Mouse (Mus musculus): ENCODE data around the gene Pde4a.

The Pde4a gene

DNA sequence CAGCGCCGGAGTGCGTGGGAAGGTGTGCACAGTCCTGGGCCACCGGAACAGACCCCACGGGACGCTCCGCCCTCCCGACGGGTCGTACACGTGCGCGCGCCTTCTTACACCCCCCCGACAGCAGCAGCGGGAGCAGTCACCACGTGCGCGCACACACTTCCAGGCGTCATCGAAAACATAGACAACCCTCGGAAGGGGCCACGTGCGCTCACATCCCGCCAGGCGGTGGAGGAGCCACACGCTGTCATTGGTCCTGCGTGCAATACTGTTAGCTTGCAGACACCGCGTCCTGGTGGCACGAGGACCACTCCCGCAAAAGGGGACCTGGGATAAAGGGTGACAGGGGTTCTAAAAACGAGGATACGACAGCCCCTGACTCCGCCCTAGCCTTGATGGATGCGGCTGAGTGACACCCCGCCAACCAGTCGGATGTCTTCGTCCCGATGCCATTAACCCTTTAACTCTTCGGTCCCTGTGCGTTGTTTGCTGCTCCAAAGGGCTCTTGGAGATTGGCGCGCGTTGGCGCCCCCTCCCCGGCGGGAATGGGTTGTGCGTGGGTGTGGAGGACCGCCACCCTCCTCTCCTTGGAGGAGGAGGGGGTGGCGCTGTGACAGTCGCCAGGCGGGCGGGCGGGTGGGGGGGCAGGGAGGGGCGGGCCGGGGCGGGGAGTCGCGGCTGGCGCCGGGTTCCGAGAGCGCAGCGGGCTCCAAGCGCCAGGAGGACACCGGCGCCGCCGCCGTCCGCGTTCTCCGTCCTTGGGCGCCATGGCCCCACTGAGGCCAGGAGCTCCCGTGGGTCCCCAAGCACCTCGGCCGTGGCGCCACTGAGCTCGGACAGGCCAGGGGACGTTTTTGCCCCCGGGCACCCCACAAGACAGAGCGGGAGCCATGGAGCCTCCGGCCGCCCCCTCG, at the start of gene Pde4a:
Gene Pde4a, plus strand, starts transcription at position 674 of the 911 bp plus-strand sequence.
- DNase-seq (ENCODE audit: low read depth, low spot score): peak; percentile 67

DNA sequence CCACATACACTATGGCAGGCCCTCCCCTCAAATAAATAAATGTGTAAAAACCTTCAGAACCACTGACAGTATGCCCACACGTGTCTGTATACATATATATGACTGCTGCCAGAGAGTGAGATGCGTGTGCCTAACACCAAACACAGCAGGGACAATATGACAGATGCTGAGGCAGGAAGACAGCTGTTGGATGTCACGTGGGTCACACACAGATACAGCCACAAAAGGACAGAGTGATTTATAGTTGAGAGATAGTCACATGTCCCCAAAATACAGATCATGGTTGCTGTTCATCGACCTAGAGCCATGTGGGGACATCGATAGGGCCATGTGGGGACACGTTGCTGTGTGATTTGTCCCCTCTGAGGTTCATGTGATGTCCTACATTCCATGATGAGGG, 48.4 kb upstream of the Pde4a start:
- DNase-seq (ENCODE audit: low read depth, low spot score): no peak

DNA sequence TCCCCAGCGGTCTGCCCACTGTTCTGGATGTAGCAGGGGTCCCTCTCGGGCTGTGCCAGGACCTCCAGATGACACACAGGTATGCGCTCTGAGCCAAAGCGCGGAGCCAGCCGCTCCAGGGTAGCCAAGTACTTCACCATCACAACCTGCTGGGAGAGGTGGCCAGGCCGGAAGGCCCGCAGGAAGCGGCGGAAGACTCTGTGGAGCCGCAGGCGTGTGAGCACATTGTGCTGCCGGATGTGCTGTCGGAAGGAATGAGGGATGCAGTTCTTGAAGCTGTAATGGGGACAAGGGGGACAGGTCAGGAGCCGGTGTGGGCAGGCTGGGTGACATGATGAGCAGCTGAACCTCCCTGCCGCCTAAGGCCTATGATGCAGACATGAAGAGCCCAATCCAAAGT, 44.0 kb upstream of the Pde4a start:
- no peak for DNase-seq (ENCODE audit: low read depth, low spot score)

DNA sequence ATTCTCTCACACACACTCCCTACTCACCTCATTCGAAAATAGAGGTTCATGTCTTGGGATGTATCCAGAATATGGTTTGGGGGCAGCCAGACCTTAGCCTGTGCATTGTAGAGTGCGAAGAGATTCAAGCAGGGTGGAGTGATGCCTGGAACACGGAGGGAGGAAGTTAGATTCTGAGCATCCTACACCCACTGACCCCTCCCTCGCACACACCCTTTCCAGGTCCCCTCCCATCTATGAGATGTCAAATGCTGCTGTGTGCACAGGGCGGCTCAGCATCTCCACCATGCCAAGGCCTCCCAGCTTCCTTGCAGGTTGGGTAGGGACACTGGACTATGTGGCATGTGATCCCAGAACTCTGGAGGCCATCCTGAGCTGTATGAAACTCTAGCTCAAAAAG, 40.7 kb upstream of the Pde4a start:
- DNase-seq (ENCODE audit: low read depth, low spot score): no peak

GRCm38 (mm10) chr9:21125502-21126258, 39.8 kb upstream of the Pde4a start:
- DNase-seq (ENCODE audit: low read depth, low spot score): no peak

DNA sequence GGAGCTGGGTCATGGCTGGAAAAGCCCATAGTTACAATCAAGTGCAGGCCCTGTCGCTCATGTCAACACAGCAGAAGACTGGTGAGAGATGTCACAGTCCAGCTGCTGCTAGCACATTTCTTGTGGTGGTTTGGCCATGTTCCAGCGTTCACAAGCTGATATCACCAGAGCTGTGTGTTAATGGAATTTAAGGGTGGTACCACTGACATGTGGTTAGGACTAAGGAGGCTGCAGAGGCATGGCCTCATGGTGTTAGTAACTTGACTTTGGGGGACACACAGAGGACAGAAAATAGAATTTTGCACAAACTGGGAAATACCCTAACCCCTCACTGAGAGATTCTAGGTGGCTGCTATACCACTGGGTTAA, 39.3 kb upstream of the Pde4a start:
- peak; percentile 81 for DNase-seq (ENCODE audit: low read depth, low spot score)

DNA sequence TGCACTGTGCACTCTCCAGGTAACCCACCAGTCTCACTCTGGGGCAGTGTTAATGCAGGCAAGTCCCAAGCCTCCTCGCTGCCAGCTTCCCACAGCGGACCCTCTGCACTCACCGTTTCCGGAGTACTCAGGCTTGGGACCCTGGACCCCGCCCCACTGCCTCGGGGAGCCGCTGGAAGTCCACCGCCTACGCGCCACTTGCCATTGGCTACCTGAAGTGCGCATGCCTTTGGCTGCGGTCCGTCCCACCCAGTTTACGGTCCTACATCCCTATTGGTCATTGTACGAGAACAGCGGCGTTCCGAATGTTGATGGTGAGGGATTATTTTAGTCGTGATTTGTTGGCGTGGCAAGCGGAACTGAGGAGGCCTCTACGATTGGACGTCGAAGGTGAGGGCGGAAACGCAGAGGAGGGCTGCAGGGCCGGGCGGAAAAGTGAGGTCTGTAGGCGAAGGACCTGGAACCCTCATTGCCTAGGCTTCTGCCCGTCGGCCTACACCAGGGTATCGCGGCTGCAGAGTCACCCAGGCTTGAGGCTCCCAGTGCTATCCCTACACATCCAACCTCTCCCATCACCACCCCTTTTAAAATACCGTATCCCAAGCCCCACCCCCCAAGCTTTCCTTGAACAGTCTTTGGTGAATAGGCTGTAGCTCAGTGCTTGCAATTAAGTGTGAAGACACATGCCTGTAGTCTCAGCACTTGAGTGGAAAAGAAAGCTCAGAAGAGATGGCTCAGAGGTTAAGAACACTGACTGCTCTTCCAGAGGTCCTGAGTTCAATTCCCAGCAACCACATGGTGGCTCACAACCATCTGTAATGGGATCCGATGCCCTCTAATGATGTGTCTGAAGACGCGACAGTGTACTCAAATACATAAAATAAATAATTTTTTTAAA, 34.2 kb upstream of the Pde4a start, which contains the start of gene Tyk2:
Gene Tyk2, minus strand, starts transcription at position 185 of the 898 bp plus-strand sequence.
- DNase-seq (ENCODE audit: low read depth, low spot score): peak; percentile 99

DNA sequence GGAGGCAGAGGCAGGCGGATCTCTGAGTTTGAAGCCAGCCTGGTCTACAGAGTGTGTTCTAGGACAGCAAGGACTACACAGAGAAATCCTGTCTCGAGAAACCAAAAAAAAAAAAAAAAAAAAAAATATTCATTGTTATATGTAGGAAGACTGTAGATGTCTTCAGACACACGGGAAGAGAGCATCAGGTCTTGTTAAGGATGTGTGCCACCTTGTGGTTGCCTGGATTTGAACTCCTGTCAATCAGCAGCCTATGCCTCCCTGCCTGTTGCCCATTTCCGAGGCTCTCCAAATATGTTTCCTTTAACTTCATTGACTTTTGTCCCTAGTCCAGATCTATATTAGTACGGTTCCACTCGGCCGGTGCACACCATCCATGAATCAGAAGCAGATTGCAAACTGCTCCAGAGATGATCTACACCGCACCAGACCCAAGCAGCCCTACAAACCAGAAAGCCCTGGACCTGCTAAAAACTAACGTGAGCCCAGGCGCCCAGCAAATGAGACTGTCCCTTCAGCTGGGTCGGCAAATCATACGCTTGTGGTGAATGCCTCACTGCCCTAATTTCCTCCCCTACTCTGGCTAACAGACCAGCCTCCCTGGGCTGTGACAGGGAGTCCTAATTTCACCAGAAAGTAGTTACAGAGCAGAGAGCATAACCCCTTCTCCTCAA, 33.3 kb upstream of the Pde4a start:
- no peak for DNase-seq (ENCODE audit: low read depth, low spot score)

DNA sequence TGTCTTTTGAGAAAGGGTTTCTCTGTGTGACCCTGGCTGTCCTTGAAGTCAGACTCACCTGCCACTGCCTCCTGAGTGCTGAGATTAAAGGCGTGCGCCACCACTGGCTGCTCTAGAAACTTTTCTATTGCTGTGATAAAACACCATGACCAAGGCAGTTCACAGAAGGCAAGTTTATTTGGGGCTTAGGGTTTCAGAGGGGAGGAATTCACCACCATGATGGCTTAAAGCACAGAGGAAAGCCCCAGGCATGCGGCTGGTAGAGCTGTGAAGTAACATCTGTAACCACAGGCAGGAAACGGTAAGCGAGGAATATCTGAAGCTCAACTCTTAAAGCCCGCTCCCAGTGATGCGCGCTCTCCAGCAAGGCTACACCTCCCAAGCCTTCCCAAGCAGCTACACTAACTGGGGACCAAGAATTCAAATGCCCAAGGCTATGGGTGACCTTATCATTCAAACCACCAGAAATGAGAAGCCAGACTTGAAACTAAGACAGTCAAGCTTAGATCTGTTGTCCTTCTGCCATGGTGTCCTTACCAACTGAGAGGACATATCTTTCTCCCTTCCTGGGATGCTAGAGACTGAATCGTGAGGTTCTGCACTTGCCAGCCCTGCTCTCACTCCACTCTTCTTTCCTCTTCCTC, 32.3 kb upstream of the Pde4a start:
- DNase-seq (ENCODE audit: low read depth, low spot score): peak; percentile 48

DNA sequence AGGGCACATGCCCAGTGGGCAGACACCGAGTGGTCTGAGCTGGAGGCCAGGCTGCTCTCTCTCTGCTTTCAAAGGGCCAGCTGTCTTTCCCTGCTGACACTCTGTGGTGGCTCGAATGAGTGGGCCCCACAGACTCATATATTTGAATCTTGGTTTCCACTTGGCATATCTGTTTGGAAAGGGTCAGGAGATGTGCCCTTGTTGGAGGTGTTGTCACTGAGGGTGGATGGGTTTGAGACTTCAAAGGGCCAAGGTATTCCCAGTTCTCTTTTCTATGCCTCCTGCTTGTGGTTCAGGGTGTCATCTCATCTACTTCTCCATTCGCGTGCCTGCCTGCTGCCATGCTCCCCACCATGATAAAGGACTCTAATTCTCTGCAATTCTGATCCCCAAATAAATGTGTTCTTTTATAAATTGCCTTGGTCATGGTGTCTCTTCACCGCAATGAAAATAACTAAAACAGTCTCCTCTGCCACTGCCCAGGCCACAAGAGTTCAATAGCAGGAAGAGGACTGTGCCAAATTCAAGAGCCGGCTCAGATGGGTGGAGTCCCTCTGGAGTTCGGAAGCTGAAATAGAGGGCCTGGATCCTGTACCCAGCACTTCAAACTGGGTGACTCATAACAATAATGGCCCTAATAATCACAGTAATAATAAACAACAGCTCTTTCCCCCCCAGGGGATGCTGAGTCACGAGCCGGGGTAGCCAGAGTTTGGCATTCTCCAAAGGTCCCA, 30.8 kb upstream of the Pde4a start:
- DNase-seq (ENCODE audit: low read depth, low spot score): peak; percentile 96

DNA sequence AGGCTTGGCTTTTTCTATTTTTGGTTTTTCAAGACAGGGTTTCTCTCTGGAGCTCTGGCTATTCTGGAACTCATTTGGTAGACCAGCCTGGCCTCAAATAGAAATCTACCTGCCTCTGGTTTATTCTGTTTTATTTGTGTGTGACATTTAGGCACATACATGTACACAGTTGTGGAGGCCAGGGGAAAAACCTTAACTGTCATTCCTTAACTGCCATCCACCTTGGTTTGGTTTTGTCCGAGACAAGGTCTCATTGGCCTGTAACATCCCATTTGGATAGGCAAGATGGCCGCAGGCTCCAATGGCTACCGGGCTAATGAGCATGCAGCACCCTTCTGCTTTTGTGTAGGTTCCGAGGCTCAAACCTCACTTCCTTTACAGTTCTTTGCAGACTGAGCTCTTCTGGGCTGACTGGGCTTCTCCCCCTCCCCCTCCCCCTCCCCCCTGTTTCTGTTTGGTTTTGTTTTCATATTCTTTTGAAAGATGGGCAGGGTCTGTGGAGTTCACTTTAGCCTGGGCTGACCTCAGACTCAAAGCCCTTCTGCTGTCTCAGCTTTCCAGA, 30.1 kb upstream of the Pde4a start:
- no peak for DNase-seq (ENCODE audit: low read depth, low spot score)

GRCm38 (mm10) chr9:21135941-21136381, 29.6 kb upstream of the Pde4a start:
- DNase-seq (ENCODE audit: low read depth, low spot score): peak; percentile 66

DNA sequence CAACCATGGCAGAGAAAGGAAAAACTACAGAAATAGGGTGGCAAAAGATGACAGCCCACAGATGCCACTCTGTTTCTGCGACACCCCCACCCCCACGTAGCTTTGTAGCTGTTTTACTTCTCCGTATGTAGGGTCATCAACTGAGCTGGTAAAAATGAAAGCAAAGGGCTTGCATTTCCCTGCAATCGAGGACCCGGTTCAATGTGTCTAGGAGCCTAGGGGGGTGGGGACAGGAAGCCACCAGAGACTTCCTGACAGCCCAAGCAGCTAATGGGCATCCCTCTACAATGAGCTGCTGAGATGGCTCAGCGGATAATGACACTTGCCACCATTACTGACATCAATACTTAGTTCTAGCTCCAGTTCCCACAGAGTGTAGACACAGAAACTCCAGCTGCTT, 29.1 kb upstream of the Pde4a start:
- no peak for DNase-seq (ENCODE audit: low read depth, low spot score)

- DNase-seq (ENCODE audit: low read depth, low spot score): peak; percentile 86
Measured at GRCm38 (mm10) chr9:21137229-21137628, 28.3 kb upstream of the Pde4a start.

GRCm38 (mm10) chr9:21138386-21138785, 27.1 kb upstream of the Pde4a start:
- DNase-seq (ENCODE audit: low read depth, low spot score): peak; percentile 74

- no peak for DNase-seq (ENCODE audit: low read depth, low spot score)
Measured at GRCm38 (mm10) chr9:21141922-21142321, 23.6 kb upstream of the Pde4a start.

DNA sequence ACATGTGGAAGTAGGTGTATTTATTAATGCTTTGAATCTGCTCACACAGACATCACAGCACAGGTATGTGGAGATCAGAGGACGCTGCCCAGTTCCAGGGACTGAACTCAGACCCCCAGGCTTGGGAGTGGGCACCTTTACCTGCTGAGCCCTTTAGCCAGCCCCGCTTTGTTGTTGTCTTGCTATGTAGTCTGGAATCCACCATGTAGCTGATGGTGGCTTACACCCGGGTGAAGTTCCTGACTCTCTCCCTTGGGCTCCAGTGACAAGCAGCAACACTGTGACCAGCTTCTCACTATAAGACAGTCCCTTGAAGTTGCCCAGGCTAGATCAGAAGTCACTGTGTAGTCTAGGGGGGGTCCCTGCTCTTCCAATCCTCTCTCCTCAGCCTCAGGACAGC, 21.2 kb upstream of the Pde4a start:
- DNase-seq (ENCODE audit: low read depth, low spot score): no peak

DNA sequence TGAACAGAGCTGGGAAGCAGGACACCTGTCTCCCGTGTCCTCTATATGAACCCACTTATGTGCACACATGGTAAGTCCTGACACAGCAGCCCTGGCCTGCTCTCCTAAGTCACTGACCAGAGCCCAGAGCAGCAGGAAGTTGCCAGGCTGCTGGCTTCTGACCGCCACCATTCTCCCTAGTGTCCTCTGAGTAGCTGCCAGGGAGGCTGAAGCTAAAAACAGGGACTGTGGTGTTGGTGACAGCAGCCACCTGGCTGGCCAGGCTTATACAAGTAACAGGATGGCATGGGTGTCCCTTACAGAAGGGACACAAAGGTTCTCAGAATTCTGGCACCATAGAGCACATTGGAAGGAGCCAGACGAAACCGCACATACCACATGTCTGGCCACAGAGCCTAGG, 20.1 kb upstream of the Pde4a start:
- DNase-seq (ENCODE audit: low read depth, low spot score): no peak

DNA sequence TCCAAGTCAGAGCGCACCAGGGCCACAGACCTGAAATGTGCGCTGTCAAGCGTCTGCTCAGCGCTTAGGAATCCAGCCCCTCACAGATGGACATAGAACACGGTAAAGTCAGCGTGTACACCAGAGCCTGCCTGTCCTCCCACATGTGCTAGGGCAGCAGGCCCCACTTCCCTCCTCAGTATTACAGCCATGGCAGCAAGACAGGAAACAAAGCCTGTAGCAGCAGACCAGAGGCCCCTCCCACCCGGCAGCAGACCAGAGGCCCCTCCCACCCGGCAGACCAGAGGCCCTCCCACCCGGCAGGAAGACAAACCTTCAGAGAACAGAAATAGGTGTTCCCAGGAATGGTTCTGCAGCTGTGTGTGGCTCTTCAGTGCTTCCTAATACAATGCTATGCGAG, 18.8 kb upstream of the Pde4a start:
- DNase-seq (ENCODE audit: low read depth, low spot score): no peak

DNA sequence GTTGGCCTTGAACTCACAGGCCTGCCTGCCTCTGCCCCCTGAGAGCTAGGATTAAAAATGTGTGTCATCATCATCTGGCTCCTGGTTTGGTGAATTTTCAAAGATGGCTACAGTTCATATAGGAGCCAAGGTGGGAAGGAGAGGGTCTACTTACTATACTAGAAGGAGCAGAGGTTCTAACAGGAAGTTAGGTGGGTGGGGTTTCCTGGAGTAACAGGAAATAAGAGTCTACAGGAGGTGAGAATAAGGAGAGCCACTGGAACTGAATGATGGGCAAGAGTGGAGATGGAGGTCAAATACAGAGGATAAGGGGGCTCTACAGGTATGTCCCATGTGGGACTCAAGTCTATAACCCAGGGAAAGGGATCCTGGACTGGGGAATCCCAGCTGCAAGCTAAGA, 17.1 kb upstream of the Pde4a start:
- DNase-seq (ENCODE audit: low read depth, low spot score): peak; percentile 40

Measured in 3T3-L1 (cell line).